Mouse (Mus musculus) bone marrow, adult 2 months (tissue): ENCODE data around the gene Fam19a5.

Experiments used
- CTCF ChIP-seq: fragments of 200-500 bp; IDR thresholded peaks from 2 replicates; pipeline ENCODE4 v1.5.1; 2011; ENCODE audit warnings: low read length, control low read depth; ENCODE audit not compliant: control insufficient read depth, insufficient read depth
- POLR2A ChIP-seq: fragments of 200-500 bp; IDR thresholded peaks from 2 replicates; pipeline ENCODE4 v1.6.1; 2011; ENCODE audit warnings: low read depth, mild to moderate bottlenecking, control low read depth, low read length, borderline replicate concordance; ENCODE audit not compliant: control insufficient read depth

DNA sequence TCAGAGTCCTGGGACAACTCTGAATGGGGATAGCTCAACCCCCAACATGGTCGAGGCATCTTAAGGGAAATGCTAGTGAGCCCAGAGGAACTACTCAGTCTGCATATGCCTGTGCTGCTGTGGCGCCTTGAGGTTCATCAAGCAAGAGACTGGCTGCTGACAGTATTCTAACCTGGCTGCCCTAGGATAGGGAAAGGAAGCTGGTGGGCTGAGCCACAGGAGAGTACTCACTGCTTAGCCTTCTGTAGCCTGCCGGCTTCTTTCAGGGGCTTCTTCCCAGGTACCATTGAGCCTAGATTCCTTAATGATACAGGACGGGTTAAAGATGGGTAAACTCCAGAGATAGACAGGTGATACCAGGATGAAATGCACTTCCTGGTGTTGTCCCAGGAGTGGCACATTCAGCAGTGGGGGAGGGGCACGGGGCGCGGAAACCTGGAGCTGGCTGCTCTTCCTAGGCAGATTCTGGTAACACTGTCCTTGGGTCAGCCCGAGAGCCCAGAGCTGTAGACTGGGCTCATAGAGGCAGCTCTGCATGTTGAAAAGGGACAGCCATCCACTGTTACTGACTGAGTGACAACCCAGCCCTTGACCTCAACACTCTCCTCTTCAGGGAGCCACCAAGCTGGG is 1.7 kb downstream of the Fam19a5 start:
- no peak for TF ChIP-seq CTCF
- no peak for TF ChIP-seq POLR2A
